Mouse (Mus musculus): ENCODE measurements around the gene Alg14.

GRCm38 (mm10) chr3:121340321-121340761, 48.8 kb downstream of the Alg14 start:
- no peak for TF ChIP-seq GATA1 (IDR thresholded peaks at IDR 0.05; ENCODE audit: low read length)
- no peak for TF ChIP-seq TAL1 (IDR thresholded peaks at IDR 0.05; ENCODE audit: low read length)

All from erythroblast, embryonic 14.5 days (primary cell).